Mouse (Mus musculus) duodenum, adult 2 months (tissue): Measurements from ENCODE around the gene Smok3b. TPM values are rescaled to one million over a fixed set of nuclear protein-coding genes. Genes with fewer than 3 reads are reported as not detected.

Experiments
- polyA plus RNA-seq: library from polyadenylated mRNA; depleted of rRNA; stranded (reverse); fragments of >200 nt; gene quantifications from 2 replicates; pipeline ENCODE4 v1.2.3, GENCODE M21; 2012; ENCODE audit warnings: low replicate concordance; rRNA removed

Smok3b gene
- not detected in 2 replicates for polyA plus RNA-seq

GRCm38 (mm10) chr5:138020961-138021479 lies at the start of gene Smok3b, which contains the start of gene Smok3a:
Smok3b (plus strand) TSS chr5:138021429.
Smok3a (plus strand) TSS chr5:138021261.

GRCm38 (mm10) chr5:137981300-137981699 lies 39.9 kb upstream of the Smok3b start, which contains the start of gene Azgp1:
Azgp1 (plus strand) TSS chr5:137981520.

GRCm38 (mm10) chr5:138052894-138053293 lies 31.7 kb downstream of the Smok3b start, which contains the start of gene Smok3c:
Smok3c (plus strand) TSS chr5:138053194.

GRCm38 (mm10) chr5:138084996-138085395 lies 63.8 kb downstream of the Smok3b start, which contains the start of gene Zkscan1:
Zkscan1 (plus strand) TSS chr5:138085084.

Other genes starting within 250 kb of the Smok3b start
- gene Ppp1r35, start 242.6 kb upstream of the Smok3b start, polyA plus RNA-seq, result 44.3 and 72.5 TPM in 2 replicates
- gene Mepce, start 233.8 kb upstream of the Smok3b start, polyA plus RNA-seq, result 17.6 and 30.8 TPM in 2 replicates
- gene Zcwpw1, start 233.6 kb upstream of the Smok3b start, polyA plus RNA-seq, result not detected in 2 replicates
- 3.1 and 9.7 TPM in 2 replicates for gene Pilra, start 185.1 kb upstream of the Smok3b start, polyA plus RNA-seq
- gene Pilrb1, start 163.3 kb upstream of the Smok3b start, polyA plus RNA-seq, result 3.0 and 3.9 TPM in 2 replicates
- 3.5 and 5.6 TPM in 2 replicates for gene Pilrb2, start 149.6 kb upstream of the Smok3b start, polyA plus RNA-seq
- 12.1 and 35.2 TPM in 2 replicates for gene Cyp3a13, start 99.8 kb upstream of the Smok3b start, polyA plus RNA-seq
- gene Gjc3, start 58.3 kb upstream of the Smok3b start, polyA plus RNA-seq, result 0.04 TPM in 1 of 2 replicates, not detected in the other
- 0.48 TPM in 1 of 2 replicates, not detected in the other for gene Azgp1, start 39.9 kb upstream of the Smok3b start, polyA plus RNA-seq
- not detected in 2 replicates for gene Smok3a, start 168 bp upstream of the Smok3b start, polyA plus RNA-seq
- gene Smok3c, start 31.8 kb downstream of the Smok3b start, polyA plus RNA-seq, result not detected in 2 replicates
- 0.59 and 1.2 TPM in 2 replicates for gene Zkscan1, start 63.7 kb downstream of the Smok3b start, polyA plus RNA-seq
- gene Zscan21, start 95.5 kb downstream of the Smok3b start, polyA plus RNA-seq, result 2.6 TPM in 2 replicates
- 0.43 and 7.8 TPM in 2 replicates for gene Zfp113, start 134.3 kb downstream of the Smok3b start, polyA plus RNA-seq
- 33.6 and 40.6 TPM in 2 replicates for gene Cops6, start 139.6 kb downstream of the Smok3b start, polyA plus RNA-seq
- gene Ap4m1, start 150.6 kb downstream of the Smok3b start, polyA plus RNA-seq, result 17.7 and 26.6 TPM in 2 replicates
- gene Mcm7, start 151.0 kb downstream of the Smok3b start, polyA plus RNA-seq, result 21.0 and 23.3 TPM in 2 replicates
- 37.0 and 39.4 TPM in 2 replicates for gene Taf6, start 166.0 kb downstream of the Smok3b start, polyA plus RNA-seq
- gene Cnpy4, start 166.1 kb downstream of the Smok3b start, polyA plus RNA-seq, result 0.37 and 0.59 TPM in 2 replicates
- gene Mblac1, start 172.9 kb downstream of the Smok3b start, polyA plus RNA-seq, result 3.1 and 4.6 TPM in 2 replicates
- 0.39 and 0.55 TPM in 2 replicates for gene Nxpe5, start 204.5 kb downstream of the Smok3b start, polyA plus RNA-seq
- gene Lamtor4, start 234.1 kb downstream of the Smok3b start, polyA plus RNA-seq, result 120 and 177 TPM in 2 replicates
- 58.8 and 80.5 TPM in 2 replicates for gene BC037034, start 242.6 kb downstream of the Smok3b start, polyA plus RNA-seq